Mouse (Mus musculus) MN1 (cell line): ENCODE measurements around the gene Foxk2.

Experiments
- DNase-seq: peaks from one replicate; pipeline ENCODE4 v3.0.0-alpha.2; 2016; ENCODE audit warnings: low spot score

Gene Foxk2

DNA sequence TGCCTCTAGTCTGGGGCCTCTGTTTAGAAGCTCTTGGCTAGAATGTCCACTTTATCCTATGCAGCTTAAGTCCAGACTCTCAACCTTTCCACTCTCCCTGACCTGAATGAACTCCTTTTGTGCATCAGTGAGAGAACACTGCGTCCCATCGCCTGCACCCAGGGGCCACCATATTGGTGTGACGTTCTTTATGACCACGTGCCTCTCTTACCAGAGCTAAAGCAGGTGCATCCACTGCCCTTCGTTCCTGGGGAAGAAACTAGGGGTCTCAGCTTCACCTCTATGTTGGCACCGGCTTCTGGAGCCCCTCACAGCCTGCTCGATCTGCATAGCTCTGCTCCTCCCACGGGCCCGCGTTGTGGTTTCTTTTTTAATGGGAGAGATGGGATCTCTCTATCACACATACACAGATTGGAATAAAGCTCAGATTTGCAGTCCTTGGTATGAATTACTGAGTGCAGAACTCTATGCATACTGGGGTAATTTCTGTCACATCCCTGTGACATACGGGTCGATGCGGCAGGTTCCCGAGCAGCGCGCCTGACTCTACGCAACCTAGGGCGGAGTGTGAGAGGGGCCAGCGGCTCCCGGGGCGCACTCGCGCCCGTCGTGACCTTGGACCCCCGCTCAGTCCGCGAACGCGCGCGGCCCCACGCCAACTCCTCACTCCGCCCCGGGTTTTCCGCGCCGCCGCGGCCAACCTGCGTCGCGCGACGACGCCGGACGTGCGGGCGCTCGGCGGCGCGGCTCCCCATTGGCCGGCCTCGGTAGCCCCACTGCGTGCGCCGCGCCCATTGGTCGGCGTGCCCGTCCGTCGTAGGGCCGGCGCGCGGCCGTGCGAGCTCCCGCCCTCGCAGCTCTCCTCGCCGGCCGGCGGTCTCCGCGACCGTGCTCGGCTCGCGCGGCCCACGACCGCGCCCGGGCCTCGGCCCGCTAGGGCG, at the start of gene Foxk2:
Gene Foxk2, plus strand, starts transcription at position 831 of the 941 bp plus-strand sequence.
- DNase-seq, result peak; percentile 99

DNA sequence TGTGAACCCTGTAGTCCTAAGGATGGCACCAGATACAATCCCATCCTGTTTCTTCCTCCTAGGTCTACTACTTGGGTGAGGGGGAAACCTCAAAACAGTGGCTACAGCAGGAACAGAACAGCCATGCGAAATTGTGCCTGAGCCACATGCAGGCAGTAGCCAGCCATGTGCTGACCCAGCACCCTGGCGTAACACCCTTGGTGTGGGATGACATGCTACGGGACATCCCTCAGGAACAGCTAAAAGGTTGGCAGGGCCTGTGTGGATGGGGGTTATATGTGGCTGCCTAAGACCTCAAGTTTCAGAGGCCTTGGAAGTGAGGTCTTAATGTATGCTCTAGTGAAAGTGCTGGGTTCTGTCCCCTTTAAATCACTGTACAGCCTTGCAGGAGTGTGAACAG, 43.0 kb upstream of the Foxk2 start:
- DNase-seq, result no peak

DNA sequence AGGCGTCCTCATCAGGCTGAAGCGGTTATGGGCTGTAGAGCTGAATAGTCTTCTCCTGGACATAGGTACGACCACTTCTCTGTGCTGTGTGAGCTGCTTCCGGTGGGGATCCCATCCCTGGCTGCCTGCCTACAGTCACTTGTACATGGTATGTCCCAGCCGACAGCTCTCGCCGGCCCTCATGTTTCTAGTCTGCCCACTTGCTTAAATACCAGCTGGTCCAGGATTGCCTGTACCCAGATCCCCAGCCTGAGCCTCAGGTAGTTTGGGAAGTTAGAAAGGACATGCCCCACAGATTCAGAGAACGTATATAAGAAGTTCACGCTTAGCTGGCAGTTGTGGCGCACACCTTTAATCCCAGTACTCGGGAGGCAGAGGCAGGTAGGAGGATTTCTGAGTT, 40.0 kb upstream of the Foxk2 start:
- no peak for DNase-seq

DNA sequence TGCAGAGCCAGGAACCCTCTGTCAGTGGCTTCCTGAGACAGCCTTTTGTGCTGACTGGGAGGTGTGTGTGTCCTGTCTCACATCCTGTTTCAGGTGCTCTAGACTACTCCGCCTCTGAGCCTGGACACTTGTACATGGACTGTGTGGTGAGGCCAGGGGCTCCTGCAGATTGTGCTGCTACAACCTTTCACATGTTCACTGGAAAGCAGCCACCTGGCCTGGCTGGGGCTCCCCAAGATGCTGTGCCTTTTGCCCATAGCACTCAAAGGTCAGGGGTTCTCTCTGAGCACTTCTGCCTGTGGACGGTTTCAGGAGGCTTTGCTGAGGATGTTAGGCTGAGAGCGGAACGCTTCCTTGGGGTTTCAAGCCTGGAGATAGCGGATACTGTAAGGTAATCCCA, 39.0 kb upstream of the Foxk2 start:
- no peak for DNase-seq

DNA sequence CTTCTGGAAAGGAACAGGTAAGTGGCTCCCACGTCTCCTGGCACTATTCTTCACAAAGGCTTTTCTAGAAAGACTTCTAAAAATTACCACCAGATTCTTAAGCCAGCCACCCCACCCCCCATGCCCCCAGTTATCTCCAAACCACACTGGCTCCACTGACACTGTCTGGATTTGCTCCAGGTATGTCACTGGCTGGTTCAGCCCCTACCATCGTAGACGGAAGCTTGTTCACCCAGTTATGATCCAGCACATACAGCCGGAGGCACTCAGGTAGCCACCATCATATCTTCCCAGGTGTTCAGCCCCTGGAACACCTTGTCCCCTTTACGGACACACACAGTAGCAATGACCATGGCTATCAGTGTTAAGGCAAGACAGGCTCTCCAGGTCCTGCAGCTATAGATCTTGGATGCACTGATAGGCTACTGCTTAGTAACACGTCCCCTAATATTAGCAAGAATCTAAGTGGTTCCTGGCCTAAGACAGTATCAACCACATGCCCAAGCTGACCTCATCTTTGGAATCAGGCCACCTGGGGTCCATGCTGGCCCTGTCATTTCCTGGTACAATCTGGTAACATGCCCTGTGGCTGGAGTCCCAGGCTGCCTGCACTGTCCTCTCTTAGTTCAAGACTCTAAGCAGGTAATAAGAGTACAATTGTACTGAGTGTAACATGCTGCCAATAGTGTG, 38.3 kb upstream of the Foxk2 start:
- peak; percentile 60 for DNase-seq

DNA sequence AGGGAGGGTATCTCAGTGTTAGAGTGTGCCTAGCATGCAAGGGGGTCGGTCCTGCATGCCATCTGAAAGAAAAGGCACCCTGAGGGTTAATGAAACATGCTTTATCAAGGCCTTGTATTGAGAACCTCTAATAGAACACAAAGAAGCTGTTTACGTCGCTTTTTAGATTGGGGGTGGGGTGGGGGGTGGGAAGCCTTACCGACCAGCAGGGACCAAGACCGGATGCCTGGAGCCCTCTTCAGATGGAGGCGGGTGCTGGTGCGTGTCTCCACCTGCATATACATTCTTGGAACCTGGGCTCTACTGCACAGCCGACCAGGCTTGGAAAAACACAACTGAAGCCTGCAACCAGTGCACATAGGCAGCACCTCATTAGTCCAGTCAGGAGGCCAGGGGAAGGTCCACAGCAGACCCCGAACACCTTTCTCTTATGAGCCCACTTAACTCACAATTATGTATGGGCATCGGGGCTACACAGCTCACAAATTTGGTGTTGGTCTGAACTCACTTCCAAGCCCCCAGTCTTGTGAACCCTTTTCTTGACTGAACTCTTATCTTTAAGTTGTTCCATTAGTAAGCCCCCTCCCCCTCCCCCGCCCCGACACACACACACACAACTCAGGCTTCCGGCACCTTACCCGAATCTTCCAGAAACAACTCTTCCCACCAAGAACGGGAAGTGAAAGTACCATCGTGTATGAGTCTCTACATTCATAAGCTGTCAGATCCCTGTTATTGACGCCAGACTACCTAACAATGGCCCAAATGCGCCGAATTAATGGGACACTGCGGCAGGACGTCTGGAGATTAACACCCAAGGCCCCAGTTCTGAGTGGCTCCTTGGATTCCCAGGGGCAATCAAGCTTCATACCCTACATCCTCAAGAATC, 31.4 kb upstream of the Foxk2 start:
- no peak for DNase-seq

DNA sequence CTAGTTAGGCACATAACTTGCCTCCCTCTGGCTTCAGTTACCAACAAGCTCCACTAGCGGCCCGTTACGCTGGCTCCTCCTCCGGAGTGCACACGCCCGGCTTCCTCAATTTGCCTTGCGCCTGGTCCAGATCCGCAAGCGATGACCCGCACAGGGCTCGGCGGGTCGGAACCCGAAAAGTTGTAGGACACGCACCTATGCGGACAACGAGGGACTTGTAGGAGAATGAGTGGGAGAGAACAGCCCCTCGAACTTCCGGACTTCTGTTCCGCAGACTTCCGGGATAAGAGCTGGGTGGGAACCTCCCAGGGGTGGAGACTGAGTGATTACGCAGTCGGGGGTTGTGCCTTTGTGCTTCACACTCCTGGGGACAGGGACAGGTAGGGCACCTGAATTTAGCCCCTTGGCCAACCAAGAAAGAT, 30.8 kb upstream of the Foxk2 start, which contains the start of gene Cybc1:
Gene Cybc1, minus strand, starts transcription at position 305 of the 422 bp plus-strand sequence.
- DNase-seq, result peak; percentile 81

DNA sequence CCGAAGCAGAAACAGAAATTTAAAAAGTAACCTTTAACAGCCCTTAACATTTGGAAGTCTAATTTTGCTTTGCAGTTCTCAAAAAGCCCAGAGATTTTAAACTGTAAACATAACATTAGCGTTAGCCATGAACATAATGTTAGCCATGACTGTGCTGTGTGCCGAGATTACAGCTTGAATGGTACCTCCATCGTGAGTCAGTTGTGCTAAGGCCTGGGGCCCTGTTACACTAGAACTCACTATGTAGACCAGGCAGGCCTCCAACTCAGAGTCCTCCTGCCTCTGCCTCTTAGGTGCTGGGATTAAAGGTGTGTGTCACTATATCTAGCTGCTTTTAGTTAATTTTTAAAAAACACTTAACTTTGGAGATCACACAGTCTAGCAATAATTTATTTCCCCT, 28.6 kb upstream of the Foxk2 start:
- DNase-seq, result no peak

DNA sequence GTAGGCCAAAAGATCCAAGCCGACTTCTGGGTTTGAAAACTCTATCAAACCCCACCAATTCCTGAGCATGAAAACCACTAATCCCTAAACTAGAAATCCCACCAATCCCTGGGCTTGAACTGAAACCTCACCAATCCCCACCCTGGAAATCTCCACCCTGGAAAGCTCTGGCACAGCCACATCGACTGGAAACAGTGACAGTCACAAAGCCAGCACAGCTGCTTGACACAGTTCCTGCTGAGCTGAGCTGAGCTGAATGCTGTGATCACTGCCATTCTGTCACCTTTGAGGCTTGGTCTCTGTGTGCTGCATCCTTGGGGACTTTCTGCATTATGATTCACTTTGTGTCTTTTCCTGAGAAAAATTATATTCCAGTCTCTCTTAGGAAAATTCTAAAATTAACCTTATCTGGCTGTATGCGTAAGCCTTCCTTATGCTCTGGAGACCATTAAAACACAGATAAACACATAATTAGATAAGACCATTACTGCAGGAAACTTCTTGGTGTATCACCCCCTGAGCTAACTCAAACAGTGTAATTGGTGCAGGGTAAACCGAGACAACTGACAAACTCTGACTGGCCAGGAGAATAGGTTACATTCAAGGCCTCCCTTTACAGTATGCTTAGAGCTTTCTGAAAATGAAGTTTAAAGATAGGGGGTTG, 28.0 kb upstream of the Foxk2 start:
- DNase-seq, result peak; percentile 38

DNA sequence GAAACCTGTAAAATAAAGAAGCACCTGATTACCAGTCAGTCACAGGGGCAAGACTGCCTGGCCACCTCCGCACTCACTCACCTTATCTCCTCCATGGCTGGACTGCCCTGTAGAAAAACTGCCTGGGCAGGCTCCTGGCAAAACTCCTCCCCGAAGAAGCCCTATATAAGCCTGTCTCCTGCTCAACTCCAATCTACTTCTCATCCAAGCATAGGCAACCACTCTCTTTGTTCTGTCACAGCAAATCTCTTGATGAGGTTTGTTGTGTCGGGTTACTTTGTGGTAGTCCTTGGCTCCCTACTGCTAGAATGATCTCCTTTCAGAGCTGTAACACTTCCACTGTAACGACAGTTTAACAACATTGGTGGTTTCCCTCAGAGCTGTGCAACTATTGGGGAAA, 27.1 kb upstream of the Foxk2 start:
- DNase-seq, result no peak

DNA sequence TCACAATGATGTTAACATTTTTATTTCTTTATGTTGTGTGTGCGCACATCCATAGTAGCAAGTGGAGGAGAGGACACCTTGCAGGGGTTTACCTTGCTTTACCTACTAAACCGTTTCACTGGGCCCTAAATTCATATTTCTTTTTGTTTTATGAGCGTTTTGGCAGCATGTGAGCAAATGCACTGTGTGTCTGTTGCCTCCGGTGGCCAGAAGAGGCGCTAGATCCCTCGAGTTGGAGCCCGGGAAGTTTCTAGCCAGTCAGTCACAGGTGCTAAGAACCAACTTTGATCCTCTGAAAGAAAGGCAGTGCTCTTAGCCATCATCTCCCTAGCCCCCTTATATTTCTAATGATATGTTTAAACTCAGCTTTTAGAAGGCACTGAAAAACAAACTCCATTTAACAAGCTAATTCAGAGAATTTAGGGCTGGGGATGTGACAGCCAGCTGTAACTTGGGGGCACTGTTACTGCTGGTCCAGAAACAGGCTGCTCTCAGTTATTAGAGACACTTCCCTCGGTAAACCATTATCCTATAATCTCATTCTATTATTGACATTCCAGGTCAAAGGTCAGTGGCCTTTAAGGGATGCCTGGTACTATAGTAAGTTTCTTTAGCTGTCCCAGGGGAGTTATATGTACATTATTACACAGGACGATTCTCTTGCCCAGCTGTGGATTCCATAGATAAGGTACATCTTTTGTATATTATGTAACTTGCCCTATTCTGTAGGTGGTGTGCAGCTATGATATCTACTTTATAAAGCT, 24.1 kb upstream of the Foxk2 start:
- DNase-seq, result peak; percentile 70

DNA sequence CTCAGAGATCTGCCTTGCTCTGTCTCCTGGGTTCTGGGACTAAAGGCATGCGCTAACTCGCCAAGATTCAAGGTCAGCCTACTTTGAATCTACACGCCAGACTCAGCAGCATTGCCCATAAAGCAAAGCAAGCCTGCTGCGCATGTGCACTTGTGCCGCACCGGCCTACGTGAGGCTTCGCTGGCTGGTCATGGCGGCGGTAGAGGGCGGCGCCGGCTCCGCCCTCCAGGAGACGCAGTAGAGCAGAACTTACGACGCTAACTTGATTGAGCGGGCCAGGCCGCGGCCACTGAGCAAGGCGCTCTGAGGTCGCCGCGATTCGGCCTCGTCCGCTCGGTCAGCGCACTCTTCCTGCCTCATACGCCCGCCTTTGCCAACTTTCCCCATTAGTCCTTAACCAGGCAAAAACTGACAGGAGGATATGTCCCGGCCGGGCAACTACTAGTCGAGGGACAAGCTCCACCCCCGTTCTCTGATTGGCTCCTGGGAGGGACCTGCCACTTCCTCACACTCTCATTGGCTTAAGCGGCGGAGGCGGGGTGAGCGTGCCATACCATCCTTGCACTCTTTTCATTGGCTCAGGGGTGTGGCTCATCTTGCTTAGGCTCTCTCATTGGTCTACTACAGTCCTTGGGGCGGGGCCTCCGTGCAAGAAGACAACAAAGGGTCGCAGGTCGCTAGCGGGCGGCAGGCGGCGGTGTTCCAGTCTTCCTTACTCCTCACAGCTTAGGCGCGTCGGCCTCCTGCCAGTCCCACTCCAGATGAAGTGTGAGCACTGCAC, 23.0 kb upstream of the Foxk2 start, which contains the start of gene Narf:
Gene Narf, plus strand, starts transcription at position 690 of the 781 bp plus-strand sequence.
- DNase-seq, result peak; percentile 100

DNA sequence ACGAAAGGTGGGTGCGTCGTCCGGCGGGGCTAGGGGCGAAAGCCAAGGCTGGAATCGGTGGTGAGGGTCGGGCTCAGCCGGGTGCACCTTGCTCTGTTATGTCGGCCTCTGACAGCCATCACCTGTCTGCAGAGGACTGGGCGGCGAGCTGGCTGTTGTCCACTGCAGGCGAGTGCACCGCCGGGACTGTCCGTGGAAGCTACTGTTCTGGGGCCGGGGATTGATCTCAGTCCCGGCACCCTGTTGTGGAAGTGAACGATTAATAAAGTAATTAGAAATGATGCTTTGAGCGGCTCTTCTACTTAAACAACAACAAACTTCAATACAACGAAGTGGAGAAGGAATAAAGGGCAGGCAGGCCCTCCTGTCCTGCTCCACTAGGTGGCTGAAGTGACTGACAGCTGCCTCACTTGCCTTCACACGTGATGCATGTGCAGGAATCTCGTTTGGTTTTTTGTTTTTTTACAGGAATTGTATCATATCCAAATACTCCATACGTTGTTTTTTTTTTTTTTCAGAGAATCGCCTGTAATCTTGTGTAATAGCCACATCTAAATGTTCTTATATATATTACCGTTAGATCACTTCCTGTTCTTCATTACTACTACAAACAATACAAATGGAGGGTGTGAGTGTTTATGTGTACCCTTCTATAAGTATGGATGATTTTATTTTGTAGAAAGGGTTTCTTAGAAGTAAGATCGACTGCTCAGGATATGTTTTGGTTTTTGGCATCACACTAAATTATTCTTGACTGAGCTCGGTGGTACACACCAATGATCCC, 22.3 kb upstream of the Foxk2 start:
- DNase-seq, result peak; percentile 78

DNA sequence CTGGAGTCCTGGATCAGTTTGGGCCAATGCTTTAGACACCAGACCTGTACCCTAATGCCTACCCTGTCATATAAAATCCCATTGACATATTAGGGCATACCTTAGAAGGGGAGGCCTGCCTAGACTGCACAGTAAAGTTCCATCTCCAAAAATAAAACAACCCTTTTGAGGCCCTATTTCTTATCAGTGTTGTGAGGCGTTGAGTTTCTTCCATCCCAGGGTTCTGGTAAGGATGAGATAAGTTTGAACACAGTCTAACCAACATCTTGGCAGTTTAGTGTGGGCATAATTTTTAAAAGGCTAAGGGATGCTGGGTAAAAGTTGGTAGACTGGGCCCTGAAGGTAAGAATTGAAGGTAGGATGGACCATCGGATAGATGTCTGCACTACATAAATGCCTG, 20.1 kb upstream of the Foxk2 start:
- DNase-seq, result no peak

DNA sequence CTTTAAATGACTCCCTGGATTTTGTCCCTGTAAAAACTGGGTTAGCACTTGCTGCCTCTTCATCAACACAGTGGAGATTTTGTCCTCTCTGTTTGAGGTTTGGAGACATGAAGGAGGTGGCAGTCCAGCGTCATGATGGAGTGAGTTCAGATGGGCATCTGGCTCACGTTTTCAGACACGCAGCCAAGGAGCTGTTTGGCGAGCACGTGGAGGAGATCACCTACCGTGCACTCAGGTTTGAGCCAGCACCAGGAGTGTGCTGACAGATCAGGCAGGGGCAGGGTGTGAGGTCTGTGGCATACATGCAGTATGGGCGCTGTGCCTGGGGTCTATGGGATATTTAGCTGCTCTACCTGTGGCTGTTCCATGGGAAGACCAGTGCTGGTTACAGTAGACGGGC, 9.6 kb upstream of the Foxk2 start:
- no peak for DNase-seq

DNA sequence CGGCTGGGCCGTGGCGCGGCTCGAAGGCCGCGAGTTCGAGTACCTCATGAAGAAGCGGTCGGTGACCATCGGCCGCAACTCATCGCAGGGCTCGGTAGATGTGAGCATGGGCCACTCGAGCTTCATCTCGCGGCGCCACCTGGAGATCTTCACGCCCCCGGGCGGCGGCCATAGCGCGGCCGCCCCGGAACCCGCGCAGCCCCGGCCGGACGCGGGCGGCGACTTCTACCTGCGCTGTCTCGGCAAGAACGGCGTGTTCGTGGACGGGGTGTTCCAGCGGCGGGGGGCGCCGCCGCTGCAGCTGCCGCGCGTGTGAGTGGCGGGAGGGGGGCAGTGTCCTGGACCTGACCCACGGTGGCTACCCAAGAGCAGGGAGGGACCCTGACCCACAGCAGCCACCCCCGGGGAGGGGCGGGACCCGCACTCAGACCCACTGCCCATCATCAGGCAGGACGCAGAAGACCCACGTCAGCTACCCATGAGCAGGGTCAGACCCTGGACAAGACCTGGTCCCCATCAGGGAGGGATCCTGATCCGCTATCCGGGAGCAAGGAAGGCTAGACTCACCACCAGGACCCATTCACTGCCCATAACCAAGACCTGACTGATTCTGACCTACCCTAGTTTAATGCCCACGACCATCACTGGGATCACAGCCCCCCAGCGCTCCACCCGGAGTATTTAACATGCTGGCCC, 569 bp downstream of the Foxk2 start:
- peak; percentile 64 for DNase-seq

DNA sequence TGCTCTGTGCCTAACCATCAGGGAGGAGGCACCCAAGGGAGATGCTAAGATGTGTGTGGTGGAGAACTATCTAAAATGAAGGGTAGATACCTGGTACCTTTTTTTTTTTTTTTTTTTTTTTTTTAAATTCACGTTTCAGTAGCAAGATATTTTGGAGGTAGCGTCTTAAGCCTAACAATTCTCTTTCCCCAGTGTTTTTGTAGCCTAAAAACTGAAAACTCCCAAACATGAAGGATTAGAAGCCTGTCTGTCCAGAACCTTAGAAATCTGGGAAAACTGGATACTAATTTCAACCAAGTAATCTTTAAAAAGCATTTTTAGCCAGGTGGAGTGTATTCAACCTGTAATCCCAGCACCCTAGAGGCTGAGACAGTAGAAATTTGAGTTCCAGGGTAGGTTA, 1.3 kb downstream of the Foxk2 start:
- no peak for DNase-seq

DNA sequence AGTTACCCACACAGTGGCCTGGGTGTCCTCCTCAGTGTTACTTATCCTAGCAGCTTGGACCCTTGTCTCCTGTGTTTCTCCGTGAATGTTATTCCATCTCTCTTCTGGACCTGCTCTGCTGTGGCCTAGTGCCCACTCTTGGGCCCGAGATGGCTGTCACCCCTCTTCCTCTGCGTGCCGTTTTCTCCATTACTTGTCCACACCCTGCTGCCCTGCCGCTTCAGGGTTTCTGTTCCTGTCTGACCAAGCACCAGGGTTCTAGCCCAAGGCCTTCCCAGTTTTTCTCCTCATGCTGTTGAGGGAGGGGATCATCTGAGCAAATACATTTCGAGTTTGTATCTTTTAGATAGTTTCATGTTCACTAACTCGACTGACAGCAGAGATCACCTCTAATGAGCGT, 17.7 kb downstream of the Foxk2 start:
- no peak for DNase-seq

DNA sequence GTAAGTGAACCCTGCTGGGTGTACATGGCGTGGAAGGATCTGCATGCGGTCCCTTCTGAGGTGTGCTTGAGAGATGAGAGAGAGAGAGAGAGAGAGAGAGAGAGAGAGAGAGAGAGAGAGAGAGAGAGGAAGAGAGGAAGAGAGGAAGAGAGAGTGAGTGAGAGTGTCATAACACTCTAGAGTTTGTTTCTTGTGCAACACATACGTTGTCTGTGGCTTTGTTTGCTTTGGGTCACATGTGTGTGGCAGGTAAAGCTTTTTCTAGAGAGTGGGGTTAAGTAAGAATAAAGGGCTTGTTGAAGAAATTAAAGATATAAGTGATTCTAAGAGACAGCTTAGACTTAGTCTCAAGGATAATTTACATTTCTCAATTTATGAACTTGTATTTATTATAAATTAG, 18.2 kb downstream of the Foxk2 start:
- no peak for DNase-seq
